Mouse (Mus musculus) MEL (cell line): Measurements from ENCODE around the gene Abca7. TPM values are rescaled to one million over a fixed set of nuclear protein-coding genes. Genes with fewer than 3 reads are reported as not detected.

ENCODE experiments used
- DNase-seq: peaks from one replicate; pipeline ENCODE4 v3.0.0; 2011; ENCODE audit warnings: low read depth, low spot score
- H3K27ac ChIP-seq: 2 replicates; pipeline ENCODE4 v1.5.1; 2012; ENCODE audit warnings: low read depth, mild to moderate bottlenecking, control low read depth, low read length, moderate library complexity; ENCODE audit not compliant: control insufficient read depth
- H3K27me3 ChIP-seq, 2 experiments: fragments of 150-350 bp in 1 of 2; sonication (generic) in 1 of 2; 2 replicates each; pipeline ENCODE4 v1.6.1; 2012; ENCODE audit warnings: low read length in 2 of 2, mild to moderate bottlenecking in 2 of 2, improper control_type of control experiment in 1 of 2, moderate library complexity in 1 of 2; ENCODE audit not compliant: insufficient read depth in 2 of 2, control insufficient read depth in 1 of 2
- H3K36me3 ChIP-seq, 2 experiments: 2 replicates each; pipeline ENCODE4 v1.6.1; 2012 to 2014; ENCODE audit warnings: low read length in 2 of 2, improper control_type of control experiment in 1 of 2, inconsistent platforms in 1 of 2, mild to moderate bottlenecking in 1 of 2; ENCODE audit not compliant: insufficient read depth in 2 of 2, control insufficient read depth in 1 of 2
- H3K4me1 ChIP-seq, 2 experiments: fragments of 150-350 bp in 1 of 2; sonication (generic) in 1 of 2; 2 replicates each; pipeline ENCODE4 v1.6.1; 2012; ENCODE audit warnings: low read length in 2 of 2, improper control_type of control experiment in 1 of 2, mild to moderate bottlenecking in 1 of 2; ENCODE audit not compliant: insufficient read depth in 2 of 2, control insufficient read depth in 1 of 2
- H3K4me3 ChIP-seq, 2 experiments: fragments of 150-350 bp in 1 of 2; sonication (generic) in 1 of 2; 2 replicates each; pipeline ENCODE4 v1.5.1; 2012; ENCODE audit warnings: low read depth in 2 of 2, low read length in 2 of 2, mild to moderate bottlenecking in 2 of 2, moderate library complexity in 2 of 2, control low read depth in 1 of 2, improper control_type of control experiment in 1 of 2; ENCODE audit not compliant: control insufficient read depth in 1 of 2, insufficient read depth in 1 of 2
- H3K79me2 ChIP-seq: 2 replicates; pipeline ENCODE4 v1.6.1; 2012; ENCODE audit warnings: mild to moderate bottlenecking, low read length, moderate library complexity; ENCODE audit not compliant: control insufficient read depth, poor library complexity, insufficient read depth
- H3K9ac ChIP-seq: 2 replicates; pipeline ENCODE4 v1.6.1; 2012; ENCODE audit warnings: low read depth, mild to moderate bottlenecking, control low read depth, low read length, moderate library complexity; ENCODE audit not compliant: control insufficient read depth, poor library complexity, severe bottlenecking
- H3K9me3 ChIP-seq: fragments of 150-350 bp; sonication (generic); replicated peaks from 2 replicates; pipeline ENCODE4 v1.6.1; 2012; ENCODE audit warnings: mild to moderate bottlenecking, low read length, improper control_type of control experiment, moderate library complexity; ENCODE audit not compliant: insufficient read depth
- BHLHE40 ChIP-seq: IDR thresholded peaks from 2 replicates; pipeline ENCODE4 v1.6.1; 2012; ENCODE audit warnings: low read depth, mild to moderate bottlenecking, inconsistent platforms, low read length, improper control_type of control experiment, borderline replicate concordance
- CHD1 ChIP-seq: IDR thresholded peaks from 2 replicates; pipeline ENCODE4 v1.6.1; 2012; ENCODE audit warnings: low read depth, mild to moderate bottlenecking, inconsistent platforms, low read length, improper control_type of control experiment
- EP300 ChIP-seq, 2 experiments: IDR thresholded peaks; 2 replicates each; pipeline ENCODE4 v1.6.1; 2011; ENCODE audit warnings: improper control_type of control experiment in 2 of 2, low read length in 2 of 2, low read depth in 1 of 2, mild to moderate bottlenecking in 1 of 2
- ETS1 ChIP-seq: IDR thresholded peaks from 2 replicates; pipeline ENCODE4 v1.6.1; 2012; ENCODE audit warnings: low read depth, mild to moderate bottlenecking, inconsistent platforms, low read length, improper control_type of control experiment, moderate library complexity
- GABPA ChIP-seq: IDR thresholded peaks from 2 replicates; pipeline ENCODE4 v1.6.1; 2012; ENCODE audit warnings: low read depth, mild to moderate bottlenecking, inconsistent platforms, low read length, improper control_type of control experiment, moderate library complexity
- GATA1 ChIP-seq: IDR thresholded peaks from 2 replicates; pipeline ENCODE4 v1.6.1; 2011; ENCODE audit warnings: low read depth, low read length, improper control_type of control experiment
- HCFC1 ChIP-seq: IDR thresholded peaks from 2 replicates; pipeline ENCODE4 v1.6.1; 2012; ENCODE audit warnings: low read depth, mild to moderate bottlenecking, inconsistent platforms, low read length, improper control_type of control experiment, moderate library complexity
- JUND ChIP-seq: IDR thresholded peaks from 2 replicates; pipeline ENCODE4 v1.6.1; 2011; ENCODE audit warnings: low read depth, mild to moderate bottlenecking, improper control_type of control experiment, low read length
- MAFK ChIP-seq: IDR thresholded peaks from 2 replicates; pipeline ENCODE4 v1.6.1; 2011; ENCODE audit warnings: low read depth, mild to moderate bottlenecking, low read length, improper control_type of control experiment, borderline replicate concordance
- MAX ChIP-seq: IDR thresholded peaks from 2 replicates; pipeline ENCODE4 v1.6.1; 2011; ENCODE audit warnings: low read length, improper control_type of control experiment
- MEF2A ChIP-seq: IDR thresholded peaks from 2 replicates; pipeline ENCODE4 v1.6.1; 2014; ENCODE audit warnings: low read depth, mild to moderate bottlenecking, inconsistent platforms, low read length, improper control_type of control experiment; ENCODE audit not compliant: poor library complexity, insufficient replicate concordance, severe bottlenecking; ENCODE audit errors: extremely low read depth
- MXI1 ChIP-seq: IDR thresholded peaks from 2 replicates; pipeline ENCODE4 v1.6.1; 2011; ENCODE audit warnings: mild to moderate bottlenecking, low read depth, low read length, improper control_type of control experiment
- MYB ChIP-seq: IDR thresholded peaks from 2 replicates; pipeline ENCODE4 v1.6.1; 2011; ENCODE audit warnings: mild to moderate bottlenecking, low read depth, low read length, improper control_type of control experiment
- MYC ChIP-seq: IDR thresholded peaks from 2 replicates; pipeline ENCODE4 v1.6.1; 2011; ENCODE audit warnings: low read depth, mild to moderate bottlenecking, low read length, improper control_type of control experiment, moderate library complexity
- POLR2A ChIP-seq, 2 experiments: IDR thresholded peaks; 2 replicates each; pipeline ENCODE4 v1.6.1; 2011 to 2012; ENCODE audit warnings: low read length in 2 of 2, mild to moderate bottlenecking in 2 of 2, control low read depth in 1 of 2, improper control_type of control experiment in 1 of 2, low read depth in 1 of 2, moderate library complexity in 1 of 2; ENCODE audit not compliant: control insufficient read depth in 1 of 2, insufficient read depth in 1 of 2, poor library complexity in 1 of 2
- POLR2AphosphoS5 ChIP-seq: IDR thresholded peaks from 2 replicates; pipeline ENCODE4 v1.6.1; 2012; ENCODE audit warnings: low read depth, borderline replicate concordance, mild to moderate bottlenecking, inconsistent platforms, low read length, moderate library complexity, mixed read lengths
- RAD21 ChIP-seq: IDR thresholded peaks from 2 replicates; pipeline ENCODE4 v1.6.1; 2011; ENCODE audit warnings: mild to moderate bottlenecking, low read depth, low read length, improper control_type of control experiment
- RCOR1 ChIP-seq: IDR thresholded peaks from 2 replicates; pipeline ENCODE4 v1.6.1; 2012; ENCODE audit warnings: low read depth, mild to moderate bottlenecking, inconsistent platforms, low read length, improper control_type of control experiment
- SIN3A ChIP-seq: IDR thresholded peaks from 2 replicates; pipeline ENCODE4 v1.6.1; 2012; ENCODE audit warnings: low read length, improper control_type of control experiment, inconsistent platforms
- TAL1 ChIP-seq: IDR thresholded peaks from 2 replicates; pipeline ENCODE4 v1.6.1; 2012; ENCODE audit warnings: mild to moderate bottlenecking, inconsistent platforms, low read length, moderate library complexity, mixed read lengths
- TCF12 ChIP-seq: IDR thresholded peaks from 2 replicates; pipeline ENCODE4 v1.6.1; 2014; ENCODE audit warnings: low read depth, mild to moderate bottlenecking, inconsistent platforms, low read length, improper control_type of control experiment, moderate library complexity
- USF2 ChIP-seq, 2 experiments: IDR thresholded peaks; 2 replicates each; pipeline ENCODE4 v1.6.1; 2011 to 2012; ENCODE audit warnings: improper control_type of control experiment in 2 of 2, low read length in 2 of 2, borderline replicate concordance in 1 of 2, inconsistent platforms in 1 of 2, low read depth in 1 of 2, mild to moderate bottlenecking in 1 of 2; ENCODE audit not compliant: insufficient read depth in 1 of 2
- ZKSCAN1 ChIP-seq: IDR thresholded peaks from 2 replicates; pipeline ENCODE4 v1.6.1; 2012; ENCODE audit warnings: low read depth, mild to moderate bottlenecking, inconsistent platforms, low read length, improper control_type of control experiment, moderate library complexity
- ZMIZ1 ChIP-seq: IDR thresholded peaks from 2 replicates; pipeline ENCODE4 v1.6.1; 2012; ENCODE audit warnings: low read depth, mild to moderate bottlenecking, inconsistent platforms, low read length, improper control_type of control experiment, moderate library complexity
- polyA plus RNA-seq, 2 experiments: library from polyadenylated mRNA; stranded (reverse) in 1 of 2; unstranded in 1 of 2; fragments of >175 nt in 1 of 2; fragments of >200 nt in 1 of 2; gene quantifications; 2 replicates each; pipeline versions ENCODE4 v1.2.1 to v1.2.4; 2012; ENCODE audit warnings: low replicate concordance in 2 of 2, low read depth in 1 of 2; ENCODE audit not compliant: insufficient read length in 2 of 2, insufficient read depth in 1 of 2, missing spikeins in 1 of 2
- total RNA-seq: library from RNA; depleted of rRNA; stranded (reverse); fragments of 300-350 nt; gene quantifications from 2 replicates; pipeline ENCODE4 v1.2.3, GENCODE M21; 2012

Abca7 gene
- total and polyA plus RNA-seq, 3 experiments, result 7.7 to 16.8 TPM; not detected in 1

GRCm38 (mm10) chr10:80030736-80031135, 34.4 kb downstream of the Abca7 start:
- TF ChIP-seq USF2 (IDR thresholded peaks at IDR 0.05; ENCODE audit: borderline replicate concordance in 1 of 2, insufficient read depth in 1 of 2, low read depth in 1 of 2, low read length in 2 of 2) (no peak), MAFK (no peak), POLR2A (IDR thresholded peaks at IDR 0.05; ENCODE audit: control insufficient read depth in 1 of 2, insufficient read depth in 1 of 2, low read depth in 1 of 2, low read length in 2 of 2, poor library complexity in 1 of 2) (no peak), CHD1 (no peak), TAL1 (no peak), GABPA (no peak), HCFC1 (no peak), ETS1 (no peak), ZKSCAN1 (no peak), RAD21 (no peak), RCOR1 (no peak)
- Histone ChIP-seq H3K4me3 (no peak overlapping the region), H3K27ac (no peak overlapping the region), H3K4me1 (peaks cover 7 to 35% of the 10 kb centered on the region in 2 experiments; a peak in 3 of 4 replicates), H3K9ac (no peak overlapping the region), H3K36me3 (peaks cover 0 to 26% of the 10 kb centered on the region in 2 experiments; a peak in 3 of 4 replicates), H3K9me3 (no peaks in the 10 kb centered on the region), H3K79me2 (no peaks in the 10 kb centered on the region), H3K27me3 (no peaks in the 10 kb centered on the region)
- DNase-seq, result no peak

DNA sequence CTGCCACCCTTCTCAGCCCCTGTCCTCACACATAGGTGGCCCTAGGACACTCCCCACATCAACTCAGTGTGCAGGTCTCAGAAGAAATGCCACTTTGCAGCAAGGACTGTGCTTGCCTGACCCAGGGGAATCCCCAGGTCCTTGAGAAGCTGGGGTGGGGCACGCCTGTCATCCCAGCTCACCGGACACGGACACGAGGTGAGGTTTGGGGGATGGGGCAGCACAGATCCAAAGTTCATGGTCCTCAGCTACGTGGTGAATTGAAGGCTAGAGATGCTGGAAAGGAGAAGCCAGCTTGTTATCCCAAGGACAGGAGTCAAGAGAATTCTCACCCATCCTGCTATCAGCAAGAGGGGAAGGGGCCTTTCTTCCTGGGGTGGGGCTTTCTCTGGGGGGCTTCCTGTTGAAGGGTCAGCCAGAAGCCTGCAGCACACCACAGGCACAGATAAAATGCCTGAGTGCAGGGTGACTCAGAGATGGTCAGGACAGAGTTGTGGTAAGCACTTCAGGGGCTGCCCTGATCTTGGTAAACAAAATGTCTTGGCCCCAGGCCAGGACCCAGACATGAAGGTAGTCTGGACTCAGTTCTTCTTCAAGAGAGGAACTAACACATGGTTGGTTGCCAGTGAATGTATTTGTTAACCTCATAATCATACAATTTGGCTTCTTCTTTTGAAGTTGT, 36.6 kb downstream of the Abca7 start:
- Histone ChIP-seq H3K27me3 (no peaks in the 10 kb centered on the region), H3K9me3 (no peaks in the 10 kb centered on the region), H3K4me1 (peaks cover 7 to 35% of the 10 kb centered on the region in 2 experiments; a peak in 3 of 4 replicates), H3K36me3 (peaks cover 0 to 26% of the 10 kb centered on the region in 2 experiments; a peak in 3 of 4 replicates), H3K79me2 (peaks cover 3% of the 10 kb centered on the region; the same call in 1 of the 2 replicates), H3K27ac (peak overlapping the region; percentile 95), H3K4me3 (no peak overlapping the region), H3K9ac (peak overlapping the region; percentile 44)
- peak; percentile 94 for DNase-seq
- 0 out of 2 replicates have a peak, but pooled peaks have one; percentile 38 for TF ChIP-seq JUND
- TF ChIP-seq RCOR1, result no peak; the same call in 1 of the 2 replicates
- TF ChIP-seq TAL1, result peak; percentile 87
- no peak for TF ChIP-seq POLR2AphosphoS5
- TF ChIP-seq MYB, result no peak
- TF ChIP-seq ETS1, result peak; percentile 85
- peak; percentile 67; the same call in 1 of the 2 replicates for TF ChIP-seq MAX
- TF ChIP-seq MYC, result peak; percentile 85
- peak; percentile 52; the same call in 1 of the 2 replicates for TF ChIP-seq BHLHE40
- TF ChIP-seq TCF12, result peak; percentile 87
- peak; percentile 69; the same call in 1 of the 2 replicates for TF ChIP-seq SIN3A
- TF ChIP-seq POLR2A (IDR thresholded peaks at IDR 0.05; ENCODE audit: control insufficient read depth in 1 of 2, insufficient read depth in 1 of 2, low read depth in 1 of 2, low read length in 2 of 2, poor library complexity in 1 of 2), result no peak; a peak in 1 of 4 replicates
- TF ChIP-seq MEF2A, result no peak
- peak; percentile 81 for TF ChIP-seq GATA1
- TF ChIP-seq EP300 (IDR thresholded peaks at IDR 0.05; ENCODE audit: low read depth in 1 of 2, low read length in 2 of 2), result peak; percentile 90 to 93
- TF ChIP-seq ZMIZ1, result no peak
- peak; percentile 69 for TF ChIP-seq MXI1
